Mouse (Mus musculus) embryonic facial prominence, embryonic 15.5 days (tissue): ENCODE results near the gene Chn1. TPM values are rescaled to one million over a fixed set of nuclear protein-coding genes. Genes with fewer than 3 reads are reported as not detected.
A peak's percentile ranks its signal among the peaks of the same experiment; 100 is the strongest.

ENCODE experiments used
- ATAC-seq: fragments of 200-750 bp; cut with Nextera tagmentation; 2 replicates; pipeline ENCODE4 v1.8.0; 2017; ENCODE audit warnings: low read depth, moderate TSS enrichment; ENCODE audit not compliant: insufficient number of reproducible peaks, low FRiP score, low TSS enrichment
- H3K27ac ChIP-seq: fragments of 300-500 bp; sonication (generic); replicated peaks from 2 replicates; pipeline ENCODE4 v1.5.1; 2015; ENCODE audit warnings: mild to moderate bottlenecking, inconsistent platforms
- H3K27me3 ChIP-seq: fragments of 300-500 bp; sonication (generic); 2 replicates; pipeline ENCODE4 v1.6.1; 2015; ENCODE audit warnings: inconsistent platforms
- H3K36me3 ChIP-seq: fragments of 300-500 bp; sonication (generic); 2 replicates; pipeline ENCODE4 v1.6.1; 2015; ENCODE audit warnings: mild to moderate bottlenecking, inconsistent platforms
- H3K4me1 ChIP-seq: fragments of 300-500 bp; sonication (generic); 2 replicates; pipeline ENCODE4 v1.6.1; 2015; ENCODE audit warnings: inconsistent platforms
- H3K4me2 ChIP-seq: fragments of 300-500 bp; sonication (generic); replicated peaks from 2 replicates; pipeline ENCODE4 v1.6.1; 2015; ENCODE audit warnings: mild to moderate bottlenecking, inconsistent platforms
- H3K4me3 ChIP-seq: fragments of 300-500 bp; sonication (generic); replicated peaks from 2 replicates; pipeline ENCODE4 v1.5.1; 2015; ENCODE audit warnings: mild to moderate bottlenecking, inconsistent platforms
- H3K9ac ChIP-seq: fragments of 300-500 bp; sonication (generic); 2 replicates; pipeline ENCODE4 v1.6.1; 2015; ENCODE audit warnings: inconsistent platforms
- H3K9me3 ChIP-seq: fragments of 300-500 bp; sonication (generic); replicated peaks from 2 replicates; pipeline ENCODE4 v1.6.1; 2016; ENCODE audit warnings: inconsistent platforms
- WGBS: fragments of 180-500 bp; shearing (Covaris S2); methylation state at CpG from one replicate; pipeline ENCODE4 v1.1.7; 2015; 5-methylcytosine and 5-hydroxymethylcytosine counted together
- polyA plus RNA-seq: library from polyadenylated mRNA; unstranded; fragments of >200 nt; fragmentation: Nextera tagmentation; extraction: Ambion mirVana; gene quantifications from 2 replicates; pipeline ENCODE4 v1.2.1, GENCODE M21; 2015

Chn1 gene
- polyA plus RNA-seq, 1 experiment from 2014 or later: 25.2 TPM

DNA sequence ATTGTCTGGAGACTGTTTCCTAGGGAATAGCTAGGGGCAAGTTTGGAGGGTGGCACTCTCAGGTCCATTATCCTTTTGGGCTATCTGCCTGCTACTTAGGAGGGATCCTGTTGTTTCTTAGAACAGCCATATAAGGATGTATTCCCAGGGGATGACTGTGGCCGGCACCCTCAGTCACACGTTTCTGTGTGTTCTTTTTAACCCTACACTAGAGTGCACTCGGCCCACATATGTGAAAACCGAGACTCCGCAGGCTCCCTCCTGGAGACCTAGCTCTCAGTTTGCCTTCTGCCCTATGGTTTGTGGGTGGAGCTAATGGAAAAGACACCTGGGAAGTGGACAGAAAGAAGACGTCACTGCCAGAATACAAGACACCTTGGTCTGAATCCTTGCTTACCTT is 183.9 kb downstream of the Chn1 start:
- WGBS: 40% methylated on average over 6 of the region's 6 CpGs
- ATAC-seq: no peak
- H3K4me2 ChIP-seq: no peak overlapping the region
- H3K4me3 ChIP-seq: no peak overlapping the region
- no peaks in the 10 kb centered on the region for H3K36me3 ChIP-seq
- no peaks in the 10 kb centered on the region for H3K9me3 ChIP-seq
- no peak overlapping the region for H3K27ac ChIP-seq
- H3K9ac ChIP-seq: no peak overlapping the region
- H3K27me3 ChIP-seq: no peaks in the 10 kb centered on the region; the same call in 1 of the 2 replicates
- H3K4me1 ChIP-seq: peaks cover 42% of the 10 kb centered on the region

DNA sequence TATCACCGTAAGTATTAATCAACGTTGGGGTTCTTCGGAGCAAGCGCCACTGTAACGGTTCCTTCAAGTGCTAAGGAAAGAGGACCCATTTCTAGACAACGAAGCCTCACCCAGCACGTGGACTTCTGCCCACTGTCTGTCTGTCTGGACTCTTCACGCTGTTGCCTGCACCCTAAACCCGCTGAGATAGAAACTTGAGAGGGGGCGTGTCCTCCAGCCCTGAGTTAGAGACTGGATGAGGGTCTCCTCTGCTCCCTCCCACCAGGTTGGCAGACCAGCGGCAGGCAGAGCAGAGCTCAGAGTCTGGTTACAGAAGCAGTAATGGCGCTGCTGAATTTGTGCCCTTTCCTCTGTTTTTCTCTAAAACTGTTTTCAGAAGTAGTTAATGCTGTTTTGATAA is 185.0 kb downstream of the Chn1 start:
- peak overlapping the region; percentile 12; the same call in 1 of the 2 replicates for H3K27ac ChIP-seq
- WGBS: 9% methylated on average over 12 of the region's 12 CpGs
- peak overlapping the region; percentile 12; the same call in 1 of the 2 replicates for H3K9ac ChIP-seq
- no peaks in the 10 kb centered on the region; the same call in 1 of the 2 replicates for H3K27me3 ChIP-seq
- H3K36me3 ChIP-seq: no peaks in the 10 kb centered on the region
- H3K4me2 ChIP-seq: peak overlapping the region; percentile 46
- peaks cover 45% of the 10 kb centered on the region for H3K4me1 ChIP-seq
- peak overlapping the region; percentile 15; the same call in 1 of the 2 replicates for H3K4me3 ChIP-seq
- H3K9me3 ChIP-seq: no peaks in the 10 kb centered on the region
- no peak; the same call in 1 of the 2 replicates for ATAC-seq

DNA sequence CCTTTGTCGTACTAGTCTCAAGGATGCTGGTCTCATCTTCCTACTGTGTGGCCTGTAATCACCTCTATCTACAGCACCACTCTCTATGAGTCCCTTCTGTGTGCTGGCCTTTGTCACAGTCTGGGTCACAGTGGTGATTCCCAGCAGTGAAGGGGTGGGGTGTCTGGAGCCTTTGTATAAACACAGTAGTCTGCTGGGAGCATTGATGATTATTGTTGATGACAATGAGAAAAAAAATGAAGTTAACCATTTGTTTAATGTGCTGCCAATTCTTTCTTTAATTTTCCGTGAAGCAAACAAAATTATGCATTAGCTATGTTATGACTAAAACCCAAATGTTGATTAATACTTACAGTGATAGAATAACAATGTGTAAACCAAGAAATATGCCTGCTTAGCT is 186.2 kb downstream of the Chn1 start:
- H3K4me2 ChIP-seq: no peak overlapping the region
- H3K4me3 ChIP-seq: no peak overlapping the region
- no peak overlapping the region for H3K9ac ChIP-seq
- H3K9me3 ChIP-seq: no peaks in the 10 kb centered on the region
- no peaks in the 10 kb centered on the region for H3K36me3 ChIP-seq
- ATAC-seq: no peak
- 39% methylated on average over 2 of the region's 2 CpGs for WGBS
- peaks cover 49% of the 10 kb centered on the region for H3K4me1 ChIP-seq
- no peaks in the 10 kb centered on the region; the same call in 1 of the 2 replicates for H3K27me3 ChIP-seq
- no peak overlapping the region for H3K27ac ChIP-seq

DNA sequence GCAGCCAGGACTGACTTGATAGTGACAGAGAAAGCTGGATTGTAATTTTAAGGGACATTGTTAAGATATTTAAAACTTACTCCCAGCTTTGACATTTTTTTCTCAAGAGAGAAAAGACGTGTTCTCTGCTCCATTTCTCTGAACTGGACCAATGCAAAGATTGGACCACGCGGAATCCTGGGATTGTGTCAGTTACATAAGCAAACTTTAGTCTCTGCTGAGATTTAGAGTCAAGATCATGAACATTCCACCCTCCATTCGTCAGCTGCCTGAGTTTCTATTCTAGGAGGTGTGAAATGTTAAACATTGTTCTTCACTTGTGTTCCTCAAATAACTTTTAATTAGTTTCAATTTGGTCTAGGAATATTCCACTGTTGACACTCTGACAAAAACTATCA is 188.0 kb downstream of the Chn1 start:
- H3K36me3 ChIP-seq: no peaks in the 10 kb centered on the region
- WGBS: 56% methylated on average over 4 of the region's 4 CpGs
- H3K9me3 ChIP-seq: no peaks in the 10 kb centered on the region
- no peak overlapping the region for H3K27ac ChIP-seq
- H3K27me3 ChIP-seq: peaks cover 4% of the 10 kb centered on the region; the same call in 1 of the 2 replicates
- peaks cover 37% of the 10 kb centered on the region for H3K4me1 ChIP-seq
- H3K9ac ChIP-seq: no peak overlapping the region
- ATAC-seq: no peak
- H3K4me3 ChIP-seq: no peak overlapping the region
- no peak overlapping the region for H3K4me2 ChIP-seq

DNA sequence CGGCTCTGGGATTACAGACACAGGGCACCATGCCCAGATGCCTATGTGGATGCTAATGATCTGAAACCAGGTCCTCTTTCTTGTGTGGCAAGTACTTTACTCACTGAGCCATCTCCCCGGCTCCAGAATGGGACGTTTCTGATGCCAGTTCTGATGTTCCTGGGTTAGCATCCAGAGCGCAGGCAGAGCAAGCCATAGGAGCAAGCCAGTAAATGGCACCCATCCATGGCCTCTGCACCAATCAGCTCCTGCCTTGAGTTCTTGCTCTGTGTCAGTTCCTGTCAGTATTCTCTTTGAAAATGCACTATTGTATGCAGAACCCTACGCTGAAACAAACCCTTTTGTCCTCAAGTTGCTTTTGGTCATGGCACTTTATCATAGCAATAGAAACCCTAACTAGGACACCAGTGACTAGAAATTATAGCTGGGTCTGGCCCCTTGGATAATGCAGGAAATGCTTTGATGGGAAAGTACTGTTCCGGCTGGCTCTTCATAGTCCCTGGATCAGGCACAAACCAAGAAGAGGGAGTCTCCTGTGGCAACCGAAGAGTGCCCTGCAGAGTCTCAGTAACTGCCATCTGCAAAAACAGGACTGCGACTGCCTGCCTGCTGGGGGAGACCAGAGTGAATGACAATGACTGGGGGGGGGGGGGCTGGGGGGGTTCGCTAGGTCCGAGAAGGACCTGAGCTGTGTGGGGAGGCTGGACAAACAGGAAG is 188.6 kb downstream of the Chn1 start:
- Histone ChIP-seq H3K4me3 (no peak overlapping the region), H3K9me3 (no peaks in the 10 kb centered on the region), H3K27ac (no peak overlapping the region), H3K36me3 (no peaks in the 10 kb centered on the region), H3K4me2 (no peak overlapping the region), H3K4me1 (peaks cover 36% of the 10 kb centered on the region), H3K9ac (no peak overlapping the region), H3K27me3 (peaks cover 4% of the 10 kb centered on the region; the same call in 1 of the 2 replicates)
- WGBS: 58% methylated on average over 10 of the region's 10 CpGs
- ATAC-seq: no peak

DNA sequence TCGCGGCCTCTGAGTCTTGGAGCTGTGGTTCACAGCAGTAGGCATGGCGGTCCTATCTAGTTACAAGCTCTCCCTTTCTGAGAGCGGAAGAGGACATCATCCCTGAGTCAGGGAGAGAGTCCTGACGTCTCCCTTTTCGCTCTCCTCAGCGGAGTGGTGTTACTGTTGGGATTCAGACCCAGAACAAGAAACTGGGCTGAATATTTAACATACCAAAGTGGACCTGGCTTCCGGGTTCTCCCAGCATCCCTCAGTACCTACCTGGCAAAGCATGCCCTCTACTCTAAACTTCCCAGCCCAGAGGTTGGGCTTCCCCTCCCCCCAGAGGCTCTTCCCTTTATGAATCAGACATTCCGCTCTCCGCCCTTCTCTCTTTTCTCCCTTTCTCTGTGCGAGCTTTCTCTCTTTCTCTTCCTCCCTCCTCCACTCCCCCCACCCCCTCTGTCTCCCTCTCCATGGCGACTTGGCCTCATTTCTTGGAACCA is 189.8 kb downstream of the Chn1 start:
- Histone ChIP-seq H3K9me3 (no peaks in the 10 kb centered on the region), H3K4me1 (peaks cover 28% of the 10 kb centered on the region), H3K27me3 (peaks cover 4% of the 10 kb centered on the region; the same call in 1 of the 2 replicates), H3K4me2 (peak overlapping the region; percentile 60), H3K9ac (0 out of 2 replicates have a peak overlapping the region, but pooled peaks have one; percentile 15), H3K27ac (0 out of 2 replicates have a peak overlapping the region, but pooled peaks have one; percentile 28), H3K36me3 (no peaks in the 10 kb centered on the region), H3K4me3 (peak overlapping the region; percentile 49)
- ATAC-seq: no peak
- 9% methylated on average over 12 of the region's 12 CpGs for WGBS

DNA sequence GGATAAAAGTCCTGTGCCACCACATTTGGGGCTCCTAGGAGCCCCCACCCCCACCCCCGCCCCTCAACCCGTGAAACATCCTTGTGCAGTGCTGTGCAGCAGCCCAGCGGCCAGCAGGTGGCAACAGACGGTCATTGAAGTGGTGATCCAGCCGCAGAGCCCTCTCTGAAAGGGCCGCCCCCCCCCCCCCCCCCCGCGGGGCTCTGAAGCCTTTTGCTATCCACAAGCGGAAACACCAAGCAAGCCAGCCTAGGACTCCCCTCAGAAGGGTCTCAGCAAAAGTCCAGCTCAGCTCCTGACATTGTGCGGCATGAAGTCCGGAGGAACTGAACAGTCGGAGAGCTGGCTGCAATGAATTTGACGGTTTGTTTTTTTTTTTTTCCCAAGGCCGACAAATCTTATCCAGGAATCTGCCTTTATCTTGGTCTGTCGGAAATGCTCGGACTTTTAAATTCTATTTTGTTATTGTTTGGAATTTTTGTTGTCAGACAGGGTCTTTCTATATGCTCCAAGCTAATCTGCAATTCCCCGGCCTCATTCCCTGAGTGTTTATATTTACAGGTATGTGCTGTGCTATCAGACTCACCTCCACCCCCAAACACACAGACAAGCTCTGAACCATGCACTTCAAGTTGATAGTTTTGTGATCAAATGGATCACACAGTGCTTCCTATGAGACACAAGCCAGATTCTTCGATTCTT is 190.3 kb downstream of the Chn1 start:
- no peaks in the 10 kb centered on the region for H3K36me3 ChIP-seq
- peaks cover 4% of the 10 kb centered on the region for H3K27me3 ChIP-seq
- H3K4me2 ChIP-seq: peak overlapping the region; percentile 60
- H3K27ac ChIP-seq: 0 out of 2 replicates have a peak overlapping the region, but pooled peaks have one; percentile 28
- 0 out of 2 replicates have a peak overlapping the region, but pooled peaks have one; percentile 15 for H3K9ac ChIP-seq
- peaks cover 22% of the 10 kb centered on the region for H3K4me1 ChIP-seq
- peak; percentile 77; the same call in 1 of the 2 replicates for ATAC-seq
- H3K4me3 ChIP-seq: peak overlapping the region; percentile 49
- 2% methylated on average over 18 of the region's 18 CpGs for WGBS
- no peaks in the 10 kb centered on the region for H3K9me3 ChIP-seq

DNA sequence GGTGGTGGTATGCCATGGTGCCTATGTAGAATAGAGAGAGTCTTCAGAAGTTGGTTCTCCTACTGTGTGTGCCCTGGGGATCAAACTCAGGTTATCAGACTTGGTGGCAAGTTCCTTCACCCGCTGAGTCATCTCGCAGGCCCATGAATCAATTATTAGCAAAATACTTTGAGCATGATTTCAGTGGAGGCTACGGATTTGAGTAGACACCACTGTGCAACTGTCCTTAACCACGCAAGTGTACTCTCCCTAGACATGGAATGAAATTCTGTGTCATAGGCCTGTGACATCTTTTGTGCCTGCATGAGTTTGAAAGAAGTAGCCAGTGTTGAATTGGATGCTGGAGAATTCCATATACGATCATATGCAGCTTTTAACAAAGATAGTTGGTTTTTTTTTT is 194.4 kb downstream of the Chn1 start:
- no peak overlapping the region for H3K4me3 ChIP-seq
- H3K4me1 ChIP-seq: peaks cover 9% of the 10 kb centered on the region; the same call in 1 of the 2 replicates
- no peaks in the 10 kb centered on the region for H3K9me3 ChIP-seq
- no peak overlapping the region for H3K4me2 ChIP-seq
- 81% methylated on average over 5 of the region's 5 CpGs for WGBS
- no peaks in the 10 kb centered on the region for H3K36me3 ChIP-seq
- peaks cover 4% of the 10 kb centered on the region for H3K27me3 ChIP-seq
- no peak overlapping the region for H3K27ac ChIP-seq
- no peak for ATAC-seq
- no peak overlapping the region for H3K9ac ChIP-seq

DNA sequence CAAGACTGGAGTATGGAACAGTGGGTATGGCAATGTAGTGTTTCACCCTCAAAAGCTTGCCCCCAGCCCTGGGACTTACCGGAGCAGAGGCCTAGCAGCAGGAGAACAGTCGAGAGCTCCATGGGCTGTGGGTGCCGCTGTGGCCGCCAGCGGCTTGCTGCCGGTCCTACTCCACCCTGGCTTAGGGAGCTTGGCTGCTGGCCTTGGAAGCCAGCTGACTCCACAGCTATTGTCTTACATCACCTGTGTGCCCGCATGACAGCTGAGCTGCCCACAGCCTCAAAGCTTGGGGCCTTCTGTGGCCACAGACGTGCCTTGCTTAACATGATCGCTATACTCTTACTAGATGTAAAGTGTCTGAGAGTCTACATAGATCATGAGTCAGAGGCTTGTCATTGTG is 195.0 kb downstream of the Chn1 start, which contains the start of gene Chrna1:
Gene Chrna1, minus strand, starts transcription at position 173 of the 400 bp plus-strand sequence.
- Histone ChIP-seq H3K9ac (no peak within 1 kb of the TSS), H3K4me2 (no peak within 1 kb of the TSS), H3K36me3 (no peaks in the 10 kb centered on the region), H3K9me3 (no peaks in the 10 kb centered on the region), H3K4me1 (peaks cover 5% of the 10 kb centered on the region; the same call in 1 of the 2 replicates), H3K27ac (0 out of 2 replicates have a peak within 1 kb of the TSS, but pooled peaks have one; percentile 17), H3K27me3 (peaks cover 4% of the 10 kb centered on the region), H3K4me3 (no peak within 1 kb of the TSS; the same call in 1 of the 2 replicates)
- 84% methylated on average over 9 of the region's 9 CpGs for WGBS
- ATAC-seq: 0 out of 2 replicates have a peak, but pooled peaks have one; percentile 66

DNA sequence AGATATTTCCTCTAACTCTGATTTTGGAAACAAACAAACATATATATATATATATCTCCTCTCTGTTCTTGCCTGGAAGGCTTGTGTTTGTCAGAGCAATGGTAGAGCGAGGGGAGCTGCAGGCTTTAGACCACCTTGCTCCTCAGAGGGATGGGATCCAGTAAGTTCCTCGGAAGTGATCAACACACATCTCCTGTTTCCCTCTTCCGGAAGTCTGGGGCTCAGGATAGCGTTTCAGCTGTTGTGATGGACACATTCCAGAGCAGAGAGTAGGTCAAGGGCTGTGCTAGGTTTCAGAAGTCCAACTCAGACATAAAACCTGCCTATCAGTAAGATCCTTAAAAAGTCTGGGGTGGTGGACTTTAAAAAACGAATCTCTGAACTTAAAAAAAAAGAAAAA is 196.0 kb downstream of the Chn1 start:
- Histone ChIP-seq H3K9ac (no peak overlapping the region), H3K36me3 (no peaks in the 10 kb centered on the region), H3K4me3 (no peak overlapping the region), H3K27ac (0 out of 2 replicates have a peak overlapping the region, but pooled peaks have one; percentile 11), H3K27me3 (peaks cover 4% of the 10 kb centered on the region), H3K9me3 (no peaks in the 10 kb centered on the region), H3K4me1 (0 out of 2 replicates have a peak, but pooled peaks cover 5% of the 10 kb centered on the region), H3K4me2 (no peak overlapping the region)
- WGBS: 29% methylated on average over 5 of the region's 5 CpGs
- ATAC-seq: no peak

DNA sequence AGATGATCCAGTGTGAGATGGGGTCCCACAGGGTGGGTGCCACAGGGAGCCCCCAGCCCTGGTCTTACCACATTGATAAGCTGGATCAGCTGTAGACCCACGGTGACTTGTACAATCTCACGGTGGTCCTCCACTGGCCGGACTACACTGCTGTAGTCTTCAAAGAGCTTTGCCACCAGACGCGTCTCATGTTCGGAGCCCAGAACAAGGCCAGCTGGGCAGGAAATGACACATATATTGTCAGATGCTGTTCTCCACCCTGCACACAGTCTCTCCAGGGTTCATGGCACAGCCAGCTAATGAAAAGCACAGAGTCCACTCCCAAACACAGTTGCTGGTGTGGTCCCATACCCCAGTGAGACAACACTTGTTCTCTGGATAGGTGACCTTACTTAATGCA is 200.7 kb downstream of the Chn1 start:
- WGBS: 68% methylated on average over 6 of the region's 6 CpGs
- no peak overlapping the region for H3K4me2 ChIP-seq
- H3K9ac ChIP-seq: no peak overlapping the region
- no peaks in the 10 kb centered on the region for H3K9me3 ChIP-seq
- H3K27ac ChIP-seq: no peak overlapping the region
- H3K4me1 ChIP-seq: 0 out of 2 replicates have a peak, but pooled peaks cover 14% of the 10 kb centered on the region
- ATAC-seq: no peak
- H3K4me3 ChIP-seq: no peak overlapping the region
- no peaks in the 10 kb centered on the region for H3K36me3 ChIP-seq
- H3K27me3 ChIP-seq: no peaks in the 10 kb centered on the region
